Mouse (Mus musculus): ENCODE data around the gene Fank1. TPM values are rescaled to one million over a fixed set of nuclear protein-coding genes. Genes with fewer than 3 reads are reported as not detected.
"Not testable (repeated sequence)": the region's sequence is repeated elsewhere in the genome, so short reads cannot be mapped to it uniquely, and the experiment has no call there.

The Fank1 gene
- total RNA-seq, 1 experiment from 2014 or later, result not detected

DNA sequence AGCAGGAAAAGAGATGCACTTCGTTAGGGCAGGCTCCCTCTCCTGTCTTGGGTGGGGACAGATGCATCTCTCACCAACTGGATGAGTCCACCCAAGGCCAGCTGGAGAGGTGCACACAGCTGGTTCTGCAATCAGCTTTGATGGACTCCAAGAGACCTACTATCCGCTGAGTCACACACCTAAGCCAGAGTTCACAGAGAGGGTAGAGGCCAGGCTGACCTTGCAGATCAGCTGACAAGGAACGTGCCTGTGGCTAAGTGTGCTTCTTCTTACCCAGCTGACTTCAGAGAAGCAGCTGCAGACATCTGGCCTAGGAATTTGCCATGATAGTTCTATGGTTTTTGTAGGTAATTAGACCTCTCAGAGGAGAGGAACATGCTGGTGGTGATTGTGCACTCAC is 86.5 kb downstream of the Fank1 start:
- ATAC-seq (replicated peaks in 1 of 2; ENCODE audit: insufficient read depth in 1 of 2, low FRiP score in 2 of 2, low TSS enrichment in 1 of 2, low read depth in 1 of 2, poor library complexity in 2 of 2, severe bottlenecking in 2 of 2), result no peak

DNA sequence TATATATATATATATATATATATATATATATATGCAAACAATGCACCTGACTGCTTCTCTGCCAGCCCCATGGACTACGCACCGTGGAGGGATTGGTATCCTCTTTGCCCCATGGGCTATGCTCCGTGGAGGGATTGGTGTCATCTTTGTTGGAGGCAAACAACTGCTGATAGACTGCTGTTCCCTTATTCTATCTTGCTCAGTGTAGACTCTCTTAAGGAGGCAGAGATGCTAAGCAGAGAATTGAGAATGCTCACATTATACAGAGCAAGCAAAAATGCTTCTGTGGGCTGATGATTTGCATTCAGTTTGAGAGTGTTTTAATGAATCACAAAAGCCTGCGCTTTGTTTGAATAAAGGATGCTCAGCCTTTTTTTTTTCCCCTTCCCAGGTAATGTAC is 87.0 kb downstream of the Fank1 start:
- ATAC-seq (replicated peaks in 1 of 2; ENCODE audit: insufficient read depth in 1 of 2, low FRiP score in 2 of 2, low TSS enrichment in 1 of 2, low read depth in 1 of 2, poor library complexity in 2 of 2, severe bottlenecking in 2 of 2), result no peak

DNA sequence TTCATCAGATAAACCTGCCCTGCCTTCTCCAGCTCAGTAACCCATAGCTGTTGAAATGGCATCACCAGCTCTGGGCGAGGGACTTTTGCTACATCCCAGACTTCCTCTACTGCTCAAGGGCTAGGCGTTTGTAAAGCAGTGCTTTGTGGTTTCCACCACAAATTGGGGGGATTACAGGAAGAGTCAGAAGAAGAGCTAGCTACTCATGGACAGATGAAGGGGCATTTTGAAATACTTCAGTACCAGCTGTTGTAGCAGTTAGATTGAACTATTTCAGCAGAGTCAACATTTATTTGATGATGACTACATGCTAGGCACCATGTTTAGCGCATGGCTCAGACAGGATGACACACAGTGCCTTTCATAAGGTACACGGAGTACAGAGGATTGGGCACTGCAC is 93.6 kb downstream of the Fank1 start:
- no peak for ATAC-seq (replicated peaks in 1 of 2; ENCODE audit: insufficient read depth in 1 of 2, low FRiP score in 2 of 2, low TSS enrichment in 1 of 2, low read depth in 1 of 2, poor library complexity in 2 of 2, severe bottlenecking in 2 of 2)

DNA sequence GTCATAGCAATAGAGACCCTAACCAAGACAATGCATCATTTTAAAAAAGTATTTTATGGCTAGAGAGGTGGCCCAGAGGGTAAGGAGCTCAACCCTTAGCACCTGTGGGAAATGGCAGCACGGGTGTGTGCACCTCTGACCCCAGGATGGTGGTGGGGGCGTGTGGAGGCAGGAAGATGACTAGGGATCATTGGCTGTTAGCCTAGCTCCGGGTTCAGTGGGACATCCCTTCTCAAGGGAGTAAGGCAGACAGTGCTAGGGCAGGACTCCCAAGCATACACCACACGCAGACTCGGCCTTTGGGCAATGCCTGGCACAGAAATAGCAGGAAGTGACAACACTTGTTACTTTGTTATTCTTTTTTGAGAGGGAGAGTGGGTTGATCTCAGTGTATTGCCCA is 96.0 kb downstream of the Fank1 start:
- ATAC-seq (replicated peaks in 1 of 2; ENCODE audit: insufficient read depth in 1 of 2, low FRiP score in 2 of 2, low TSS enrichment in 1 of 2, low read depth in 1 of 2, poor library complexity in 2 of 2, severe bottlenecking in 2 of 2), result no peak

DNA sequence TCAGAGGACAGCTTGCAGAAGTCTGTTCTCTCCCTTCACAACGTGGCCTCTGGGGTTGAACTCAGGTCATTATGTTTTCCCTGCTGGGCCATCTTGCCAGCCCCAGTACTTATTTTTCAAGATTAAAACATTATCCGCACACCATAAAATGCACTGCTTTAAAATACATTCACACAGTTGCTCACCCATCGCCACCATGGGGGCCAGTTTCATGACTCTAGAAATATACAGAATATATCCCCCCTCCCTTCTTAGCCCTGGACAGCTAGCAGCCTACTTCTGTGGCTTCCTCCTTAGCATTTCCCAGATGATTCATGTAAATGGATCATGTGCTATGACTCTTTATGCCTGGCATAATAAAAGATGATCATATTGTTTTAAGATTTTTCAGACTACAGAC is 99.5 kb downstream of the Fank1 start:
- no peak for ATAC-seq (replicated peaks in 1 of 2; ENCODE audit: insufficient read depth in 1 of 2, low FRiP score in 2 of 2, low TSS enrichment in 1 of 2, low read depth in 1 of 2, poor library complexity in 2 of 2, severe bottlenecking in 2 of 2)

DNA sequence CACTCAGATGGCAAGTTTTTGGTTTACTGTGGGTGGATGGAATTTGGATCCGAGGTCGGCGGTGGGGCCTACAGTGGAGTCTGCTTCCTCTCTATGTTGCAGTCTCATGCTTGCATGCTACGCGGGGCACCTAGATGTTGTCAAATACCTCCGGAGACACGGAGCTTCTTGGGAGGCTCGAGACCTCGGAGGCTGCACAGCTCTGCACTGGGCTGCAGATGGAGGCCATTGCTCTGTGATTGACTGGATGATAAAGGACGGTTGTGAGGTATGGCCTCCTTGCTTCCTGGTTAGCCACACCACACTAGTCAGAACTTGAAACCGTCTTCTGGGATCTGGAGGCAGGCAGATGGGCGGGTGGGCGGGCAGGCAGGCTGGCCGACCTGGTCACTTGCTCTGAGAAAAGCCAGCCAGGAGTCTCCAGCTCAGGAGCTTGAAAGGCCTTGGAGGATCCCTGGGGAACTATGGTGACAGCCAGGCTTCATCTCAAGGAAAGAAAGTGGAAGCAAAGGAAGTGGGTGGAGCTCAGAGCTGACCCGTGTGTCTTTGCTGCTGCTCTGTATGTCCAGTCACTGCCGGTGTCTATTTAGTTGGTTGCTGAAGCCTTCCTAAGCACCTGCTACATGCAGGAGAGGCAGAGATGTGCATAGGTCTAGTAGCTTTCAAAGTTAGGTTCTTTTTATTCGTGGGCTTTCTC is 100.1 kb downstream of the Fank1 start:
- ATAC-seq (replicated peaks in 1 of 2; ENCODE audit: insufficient read depth in 1 of 2, low FRiP score in 2 of 2, low TSS enrichment in 1 of 2, low read depth in 1 of 2, poor library complexity in 2 of 2, severe bottlenecking in 2 of 2), result no peak

DNA sequence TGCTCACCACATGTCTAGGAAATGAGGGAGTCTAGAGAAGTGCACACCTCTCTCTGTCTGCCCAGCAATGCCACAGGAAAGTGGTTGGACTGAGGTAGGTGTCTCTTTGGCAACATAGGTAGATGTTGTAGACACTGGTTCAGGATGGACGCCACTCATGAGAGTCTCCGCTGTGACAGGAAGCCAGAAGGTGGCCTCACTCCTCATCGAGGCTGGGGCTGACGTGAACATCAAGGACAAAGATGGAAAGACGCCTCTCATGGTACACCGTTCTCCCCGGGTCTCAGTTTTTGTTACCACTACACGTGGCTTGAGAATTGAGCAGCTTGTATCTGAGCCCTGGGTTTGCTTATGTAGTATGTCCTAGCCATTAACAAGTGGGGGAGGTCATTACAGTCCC is 103.1 kb downstream of the Fank1 start:
- ATAC-seq (replicated peaks in 1 of 2; ENCODE audit: insufficient read depth in 1 of 2, low FRiP score in 2 of 2, low TSS enrichment in 1 of 2, low read depth in 1 of 2, poor library complexity in 2 of 2, severe bottlenecking in 2 of 2), result no peak

DNA sequence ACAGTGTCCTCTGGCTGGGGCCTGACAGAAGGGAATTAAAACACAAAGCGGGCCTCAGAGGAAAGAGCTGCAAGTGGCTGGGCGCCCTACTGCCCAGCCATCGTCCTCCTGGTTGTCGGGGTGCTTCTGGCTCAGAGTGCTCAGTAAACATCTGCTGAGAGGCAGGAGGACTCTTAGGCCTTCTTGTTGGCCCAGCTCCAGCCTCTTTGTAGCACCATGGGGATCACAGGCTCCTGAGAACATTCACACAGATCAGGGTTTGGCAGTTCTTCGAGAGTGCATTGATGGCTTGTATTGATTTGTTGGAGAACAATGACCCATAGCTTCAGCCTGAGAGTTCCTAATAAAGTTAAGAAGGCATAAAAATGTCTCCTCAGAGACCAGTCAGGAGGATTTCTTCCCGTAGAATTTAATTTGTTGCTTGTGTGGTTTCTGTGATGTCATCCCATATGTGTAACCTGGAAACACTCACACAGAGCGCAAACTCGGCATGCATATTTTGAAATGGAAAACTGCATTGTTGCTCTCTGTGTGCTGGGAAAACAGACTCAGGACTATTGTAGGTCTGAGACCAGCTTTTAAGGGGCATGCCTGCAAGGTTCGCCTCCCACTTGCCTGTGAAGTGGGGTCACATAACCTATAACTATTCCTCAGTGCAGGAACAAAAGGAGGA is 108.2 kb downstream of the Fank1 start:
- not testable (repeated sequence) for ATAC-seq (replicated peaks in 1 of 2; ENCODE audit: insufficient read depth in 1 of 2, low FRiP score in 2 of 2, low TSS enrichment in 1 of 2, low read depth in 1 of 2, poor library complexity in 2 of 2, severe bottlenecking in 2 of 2)

DNA sequence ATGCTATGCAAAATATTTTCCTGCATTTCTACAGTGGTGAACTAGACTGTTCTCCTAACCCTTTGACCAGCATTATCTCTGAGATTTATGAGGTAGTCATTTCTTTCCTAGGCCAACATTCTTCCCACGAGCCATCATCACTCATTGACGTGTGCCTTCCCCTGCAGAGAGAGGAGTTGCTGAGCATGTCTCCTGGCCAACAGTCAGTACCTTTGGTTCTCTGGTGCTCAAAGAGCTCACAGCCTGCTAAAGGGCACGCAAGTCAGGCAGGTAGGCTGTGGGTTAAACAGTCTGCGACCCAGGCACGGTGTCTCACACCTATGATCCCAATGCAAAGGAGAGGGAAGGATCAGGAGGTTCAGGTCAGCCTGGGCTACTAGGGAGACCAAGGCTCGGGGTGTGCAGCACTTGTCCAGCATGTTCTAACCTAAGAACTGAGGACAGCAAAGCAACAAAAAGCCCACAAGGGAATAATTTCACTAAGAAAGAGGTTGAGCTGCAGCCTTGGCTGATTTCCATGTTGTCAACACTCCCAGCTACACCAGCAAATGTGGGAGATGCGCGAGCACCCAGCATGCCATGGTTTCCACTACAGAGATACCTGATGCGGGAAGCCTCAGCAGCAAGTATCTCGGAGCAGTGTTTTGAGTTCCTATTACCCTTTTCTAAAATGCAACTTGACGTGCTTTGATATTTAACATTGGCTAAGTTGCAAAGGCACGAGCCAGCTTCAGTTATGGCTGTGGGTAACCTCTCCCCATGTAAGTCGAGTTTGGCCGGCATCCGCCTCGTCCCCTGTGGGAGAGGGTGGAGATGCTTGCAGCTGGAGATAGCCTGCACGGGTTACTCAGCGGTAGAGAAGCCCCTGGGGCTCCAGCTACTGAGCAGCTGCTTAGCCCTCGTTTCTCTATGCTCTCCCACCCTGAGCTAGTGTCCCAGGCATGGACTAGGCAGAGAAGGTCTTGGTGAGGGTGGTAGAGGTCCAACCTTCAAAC is 112.6 kb downstream of the Fank1 start:
- no peak for ATAC-seq (replicated peaks in 1 of 2; ENCODE audit: insufficient read depth in 1 of 2, low FRiP score in 2 of 2, low TSS enrichment in 1 of 2, low read depth in 1 of 2, poor library complexity in 2 of 2, severe bottlenecking in 2 of 2)

DNA sequence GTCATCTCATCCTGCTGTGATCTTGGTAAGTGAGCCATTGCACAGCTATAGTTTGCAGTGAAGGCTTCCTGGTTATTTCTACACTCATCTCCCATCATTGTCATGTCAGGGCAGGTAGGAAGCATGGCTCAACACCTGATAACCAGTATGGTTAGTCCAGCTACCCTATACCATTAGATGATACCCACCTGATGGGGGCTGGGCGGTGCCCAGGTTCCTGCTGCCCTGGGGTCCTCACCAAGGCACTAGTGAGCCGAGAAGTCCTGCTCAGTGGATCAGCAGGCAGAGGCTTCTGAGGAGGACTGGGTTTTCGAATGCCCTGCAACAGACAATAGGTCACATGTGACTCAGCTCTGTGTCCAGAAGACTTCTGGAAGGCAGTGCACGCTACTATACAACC is 113.3 kb downstream of the Fank1 start:
- ATAC-seq (replicated peaks in 1 of 2; ENCODE audit: insufficient read depth in 1 of 2, low FRiP score in 2 of 2, low TSS enrichment in 1 of 2, low read depth in 1 of 2, poor library complexity in 2 of 2, severe bottlenecking in 2 of 2), result no peak

DNA sequence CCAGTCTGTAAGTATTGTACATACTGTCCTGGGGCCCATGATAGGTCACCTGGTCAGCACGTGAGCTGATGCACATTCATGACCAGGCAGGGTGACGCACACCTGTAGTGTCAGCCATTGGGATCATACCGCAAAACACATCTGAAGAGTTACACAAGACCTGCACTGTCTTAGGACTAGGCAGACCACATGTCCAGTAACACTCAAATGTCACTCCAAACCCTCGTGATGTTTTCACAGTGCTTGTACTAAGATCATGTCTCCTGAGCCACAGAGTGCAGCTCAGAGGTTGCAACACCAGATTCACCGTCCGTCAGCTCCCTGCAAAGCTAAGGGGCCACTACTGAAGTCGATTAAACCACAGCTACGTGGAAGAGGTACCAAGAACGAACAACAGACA is 114.6 kb downstream of the Fank1 start:
- no peak for ATAC-seq (replicated peaks in 1 of 2; ENCODE audit: insufficient read depth in 1 of 2, low FRiP score in 2 of 2, low TSS enrichment in 1 of 2, low read depth in 1 of 2, poor library complexity in 2 of 2, severe bottlenecking in 2 of 2)

DNA sequence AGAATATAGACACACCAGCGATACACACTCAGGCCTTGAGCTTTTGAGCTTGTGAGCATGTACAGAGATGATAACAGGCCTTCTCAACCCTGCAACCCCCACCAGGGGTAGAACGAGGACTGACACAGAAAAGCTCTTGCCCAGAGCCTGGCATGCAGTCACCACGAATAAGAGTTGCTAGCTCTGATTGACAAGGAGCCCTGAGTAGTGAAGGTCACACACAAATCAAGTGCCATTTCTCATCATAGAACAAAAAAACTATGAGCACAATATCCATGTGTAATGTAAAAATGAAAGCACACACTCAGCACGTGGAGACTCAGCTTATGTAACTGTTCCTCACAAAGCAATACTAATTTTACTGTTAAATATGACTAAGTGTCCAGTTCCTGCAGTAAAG is 115.1 kb downstream of the Fank1 start:
- no peak for ATAC-seq (replicated peaks in 1 of 2; ENCODE audit: insufficient read depth in 1 of 2, low FRiP score in 2 of 2, low TSS enrichment in 1 of 2, low read depth in 1 of 2, poor library complexity in 2 of 2, severe bottlenecking in 2 of 2)

DNA sequence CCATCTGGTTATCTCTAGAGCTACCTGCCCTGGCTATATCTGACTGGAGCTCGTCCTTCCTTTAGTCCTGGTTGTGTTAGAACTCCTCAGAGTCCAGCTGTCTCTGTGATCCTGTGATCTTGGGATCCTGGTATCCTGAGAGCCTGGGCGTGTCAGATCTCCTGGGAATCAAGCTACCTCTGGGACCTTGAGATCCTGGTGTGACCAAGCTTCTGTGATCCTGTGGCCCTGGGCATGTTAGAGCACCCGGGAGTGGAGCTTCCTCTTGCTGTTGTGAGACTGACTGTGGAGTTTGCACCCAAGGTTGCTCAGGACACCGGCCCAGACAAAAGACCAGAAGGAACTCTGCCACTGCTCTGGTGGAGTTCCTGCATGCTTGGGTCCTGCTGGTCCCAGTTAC is 122.7 kb downstream of the Fank1 start:
- no peak for ATAC-seq (replicated peaks in 1 of 2; ENCODE audit: insufficient read depth in 1 of 2, low FRiP score in 2 of 2, low TSS enrichment in 1 of 2, low read depth in 1 of 2, poor library complexity in 2 of 2, severe bottlenecking in 2 of 2)

DNA sequence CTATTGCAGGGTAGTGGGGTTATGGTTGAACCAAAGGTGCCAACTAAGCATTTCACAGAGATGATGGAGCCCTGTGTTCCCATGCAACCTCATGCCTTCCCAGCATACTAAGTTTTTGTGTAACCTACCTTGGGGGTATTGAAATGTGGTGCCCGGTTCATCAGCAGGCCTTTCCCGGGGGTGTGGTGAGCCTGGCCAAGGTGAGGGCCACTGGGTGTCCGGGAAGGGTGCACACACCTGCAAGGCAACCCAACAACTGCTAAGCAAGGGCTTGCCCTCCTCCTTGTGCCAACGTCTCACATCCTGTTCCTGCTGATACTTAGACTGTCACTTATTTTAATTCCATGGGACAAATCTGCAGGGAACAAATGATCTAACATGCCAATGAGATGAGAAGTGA is 132.3 kb downstream of the Fank1 start:
- ATAC-seq (replicated peaks in 1 of 2; ENCODE audit: insufficient read depth in 1 of 2, low FRiP score in 2 of 2, low TSS enrichment in 1 of 2, low read depth in 1 of 2, poor library complexity in 2 of 2, severe bottlenecking in 2 of 2), result no peak

DNA sequence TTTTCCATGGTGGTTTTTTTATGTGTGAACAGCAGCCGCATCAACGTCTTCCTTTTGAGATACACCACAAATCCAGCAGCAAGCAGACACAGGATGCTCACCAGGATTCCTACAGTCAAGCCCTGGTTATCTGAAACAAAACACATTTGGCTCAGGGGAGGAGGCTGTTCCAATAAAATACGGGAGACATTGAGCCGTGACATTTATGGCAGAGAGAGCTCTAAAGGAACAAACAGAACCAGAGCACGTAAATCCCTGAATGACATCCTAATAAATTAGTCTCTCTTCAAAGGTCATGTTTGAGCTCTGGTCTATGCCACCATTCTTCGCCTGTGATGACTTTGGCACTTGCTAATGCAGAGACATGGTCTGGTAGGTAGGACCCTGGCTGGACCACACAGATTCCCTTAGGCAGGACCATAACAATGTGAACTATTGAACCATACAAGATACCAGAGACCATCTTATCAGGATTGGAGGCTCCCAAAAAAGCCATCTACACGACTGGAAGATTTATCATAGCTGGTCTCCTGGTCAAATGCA is 133.2 kb downstream of the Fank1 start:
- ATAC-seq (replicated peaks in 1 of 2; ENCODE audit: insufficient read depth in 1 of 2, low FRiP score in 2 of 2, low TSS enrichment in 1 of 2, low read depth in 1 of 2, poor library complexity in 2 of 2, severe bottlenecking in 2 of 2), result no peak

DNA sequence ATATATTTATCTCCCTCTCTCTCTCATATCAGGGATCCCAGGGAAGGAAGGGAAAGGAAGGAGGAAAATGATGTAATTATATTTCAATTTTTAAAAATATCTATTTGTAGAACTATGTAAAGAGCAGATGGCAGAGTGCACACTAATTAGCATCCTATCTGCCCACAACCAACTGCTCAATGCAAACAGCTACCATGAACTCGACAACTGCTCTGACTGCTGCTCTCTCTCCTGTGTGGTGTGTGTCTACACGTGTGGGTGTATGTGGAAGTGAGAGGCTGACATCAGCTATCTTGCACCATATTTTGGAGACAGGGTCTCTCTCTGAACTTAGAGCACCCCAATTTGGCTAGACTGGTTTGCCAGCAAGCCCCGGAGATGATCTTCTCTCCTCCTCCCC is 135.2 kb downstream of the Fank1 start:
- ATAC-seq (replicated peaks in 1 of 2; ENCODE audit: insufficient read depth in 1 of 2, low FRiP score in 2 of 2, low TSS enrichment in 1 of 2, low read depth in 1 of 2, poor library complexity in 2 of 2, severe bottlenecking in 2 of 2), result no peak

DNA sequence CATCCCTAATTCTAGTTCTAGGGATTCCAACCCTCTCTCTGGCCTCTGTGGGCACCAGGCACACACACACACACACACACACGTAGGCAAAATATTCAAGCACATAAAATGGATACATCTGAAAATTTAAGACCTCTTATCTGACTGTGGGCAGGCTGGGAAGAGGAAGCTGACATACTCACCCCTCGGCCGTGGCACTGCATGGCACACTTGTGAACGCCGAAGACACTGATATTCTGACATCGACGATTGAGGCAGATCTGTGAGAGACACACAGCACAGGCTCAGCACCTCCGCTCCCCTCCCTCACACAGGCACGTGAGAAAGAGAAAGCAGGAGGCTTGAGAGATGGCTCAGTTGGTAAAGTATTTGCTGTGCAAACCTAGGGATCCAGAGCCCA is 139.6 kb downstream of the Fank1 start:
- no peak for ATAC-seq (replicated peaks in 1 of 2; ENCODE audit: insufficient read depth in 1 of 2, low FRiP score in 2 of 2, low TSS enrichment in 1 of 2, low read depth in 1 of 2, poor library complexity in 2 of 2, severe bottlenecking in 2 of 2)

DNA sequence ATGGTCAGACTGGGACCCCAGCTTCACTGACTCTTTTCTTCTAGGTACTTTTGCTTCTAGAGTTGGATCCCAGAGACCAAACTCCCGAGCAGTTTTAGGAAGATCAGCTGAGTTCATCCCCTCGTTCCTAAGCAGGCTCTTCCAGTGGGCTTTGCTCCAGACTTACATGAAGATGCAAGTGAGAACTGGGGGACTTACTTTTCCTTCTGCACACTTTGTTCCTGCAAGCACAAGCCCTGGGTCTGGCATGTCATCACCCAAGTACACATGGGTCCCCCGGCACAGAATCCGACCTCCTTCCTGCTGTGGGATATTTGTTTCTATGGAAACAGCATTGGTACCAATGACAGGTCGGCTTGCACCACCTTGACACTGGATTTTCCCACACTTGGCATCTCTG is 142.6 kb downstream of the Fank1 start:
- no peak for ATAC-seq (replicated peaks in 1 of 2; ENCODE audit: insufficient read depth in 1 of 2, low FRiP score in 2 of 2, low TSS enrichment in 1 of 2, low read depth in 1 of 2, poor library complexity in 2 of 2, severe bottlenecking in 2 of 2)

Measured in hematopoietic stem cell, adult 5-6 weeks (primary cell).